Mouse (Mus musculus) cortical plate, adult 2 months (tissue): Measurements from ENCODE around the gene Tpst2.

ENCODE experiments used
- CTCF ChIP-seq: fragments of 200-500 bp; IDR thresholded peaks from 2 replicates; pipeline ENCODE4 v1.5.1; 2011; ENCODE audit warnings: mild to moderate bottlenecking, control low read depth, low read length; ENCODE audit not compliant: insufficient read depth; ENCODE audit errors: extremely low read depth
- POLR2A ChIP-seq: fragments of 200-500 bp; IDR thresholded peaks from 2 replicates; pipeline ENCODE4 v1.6.1; 2011; ENCODE audit warnings: mild to moderate bottlenecking, low read length, control low read depth; ENCODE audit not compliant: insufficient read depth; ENCODE audit errors: extremely low read depth

- no peak for TF ChIP-seq POLR2A
- TF ChIP-seq CTCF, result no peak
Measured at GRCm38 (mm10) chr5:112249106-112249505, 27.4 kb upstream of the Tpst2 start.
